Mouse (Mus musculus) frontal cortex, postnatal 14 days (tissue): ENCODE measurements around the gene Ppp2r5d.
A peak's percentile ranks its signal among the peaks of the same experiment; 100 is the strongest.

Experiments used
- DNase-seq, 2 experiments: peaks; one replicate each; pipeline ENCODE4 v3.0.0; 2022; ENCODE audit warnings: low spot score in 2 of 2

Gene Ppp2r5d

DNA sequence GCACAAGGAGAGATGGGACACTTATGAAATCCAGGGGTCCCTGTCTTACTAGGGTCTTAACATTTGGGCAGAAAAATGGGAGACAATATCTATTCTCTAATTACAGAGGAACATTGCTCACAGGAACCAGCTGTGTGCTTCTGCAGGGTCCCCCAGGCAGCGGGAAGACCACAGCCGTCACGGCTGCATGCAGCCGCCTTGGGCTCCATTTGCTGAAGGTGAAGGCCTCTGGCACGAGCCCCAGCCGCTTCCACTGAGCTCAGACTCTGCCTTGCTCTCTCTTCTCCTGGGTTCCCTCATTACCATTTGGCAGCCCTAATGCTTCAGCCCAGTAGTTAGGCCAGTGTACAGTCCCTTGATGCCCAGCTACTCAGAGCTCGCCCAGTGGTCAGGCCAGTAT is 16.2 kb upstream of the Ppp2r5d start:
- no peak for DNase-seq

DNA sequence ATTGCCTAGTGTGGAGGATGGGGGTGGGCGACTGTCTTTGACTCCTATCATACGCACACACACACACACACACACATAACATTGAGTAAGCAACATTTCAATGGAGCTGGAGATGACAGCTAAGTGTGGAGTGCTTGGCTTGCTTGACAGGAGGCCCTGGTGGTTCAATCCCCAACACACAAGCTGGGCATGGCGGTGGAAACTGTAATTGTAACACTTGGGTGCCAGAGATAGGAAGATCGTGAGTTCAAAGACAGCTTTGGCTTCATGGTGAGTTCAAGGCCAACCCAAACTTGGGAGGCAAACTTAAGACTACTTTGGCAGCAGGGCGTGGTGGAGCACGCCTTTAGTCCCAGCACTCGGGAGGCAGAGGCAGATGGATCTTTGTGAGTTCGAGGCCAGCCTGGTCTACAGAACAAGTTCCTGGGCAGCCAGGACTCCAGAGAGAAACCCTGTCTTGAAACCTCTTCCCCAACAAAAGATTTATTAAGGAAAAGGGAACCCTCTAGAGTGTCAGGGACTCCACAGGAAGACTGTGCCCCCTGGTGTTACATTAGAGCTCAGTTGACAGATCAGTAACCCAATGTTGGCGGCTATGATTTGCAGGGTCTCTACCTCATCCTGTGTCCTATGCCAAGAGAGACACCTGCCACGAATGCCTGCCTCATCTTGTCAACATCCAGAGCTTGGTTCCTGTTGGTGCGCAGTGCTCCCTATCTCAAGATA is 10.0 kb upstream of the Ppp2r5d start:
- no peak for DNase-seq

DNA sequence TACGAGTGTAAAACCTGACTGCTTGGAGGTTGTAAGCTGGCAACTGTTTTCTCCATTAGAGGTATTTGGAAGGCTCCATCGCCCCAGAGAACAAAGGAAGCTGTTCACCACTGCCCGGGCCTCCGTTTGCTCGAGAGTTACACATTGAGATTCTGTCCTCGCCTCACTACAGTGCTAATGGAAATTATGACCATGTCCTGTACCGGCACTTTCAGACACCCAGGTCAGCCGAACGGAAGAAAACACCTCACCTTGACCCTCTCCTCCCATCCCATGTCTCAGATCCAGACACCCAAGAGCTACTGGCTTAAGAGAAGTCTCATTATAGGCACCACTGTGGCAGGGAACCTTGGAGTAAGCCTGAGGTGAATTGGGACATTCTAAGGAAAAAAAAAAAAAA is 8.9 kb upstream of the Ppp2r5d start:
- no peak for DNase-seq

DNA sequence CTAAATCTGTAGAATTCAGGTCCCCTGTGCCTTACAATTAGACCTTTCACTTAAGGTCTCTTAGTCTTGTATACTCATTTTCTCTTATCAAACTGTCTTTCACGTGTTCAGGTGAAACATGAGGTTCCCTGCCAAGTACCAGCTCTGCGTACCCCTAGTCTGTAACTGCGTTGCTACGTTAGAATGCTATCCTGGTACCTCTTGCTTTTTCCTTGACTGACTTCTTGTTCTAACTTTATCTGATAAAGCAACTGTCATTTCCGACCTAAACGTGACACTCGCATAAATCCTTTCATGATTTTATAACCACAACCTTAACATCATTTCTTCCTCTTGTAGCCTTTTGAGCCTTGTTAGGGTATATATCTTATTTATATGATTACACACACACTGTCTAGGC is 7.5 kb upstream of the Ppp2r5d start:
- DNase-seq, result no peak

DNA sequence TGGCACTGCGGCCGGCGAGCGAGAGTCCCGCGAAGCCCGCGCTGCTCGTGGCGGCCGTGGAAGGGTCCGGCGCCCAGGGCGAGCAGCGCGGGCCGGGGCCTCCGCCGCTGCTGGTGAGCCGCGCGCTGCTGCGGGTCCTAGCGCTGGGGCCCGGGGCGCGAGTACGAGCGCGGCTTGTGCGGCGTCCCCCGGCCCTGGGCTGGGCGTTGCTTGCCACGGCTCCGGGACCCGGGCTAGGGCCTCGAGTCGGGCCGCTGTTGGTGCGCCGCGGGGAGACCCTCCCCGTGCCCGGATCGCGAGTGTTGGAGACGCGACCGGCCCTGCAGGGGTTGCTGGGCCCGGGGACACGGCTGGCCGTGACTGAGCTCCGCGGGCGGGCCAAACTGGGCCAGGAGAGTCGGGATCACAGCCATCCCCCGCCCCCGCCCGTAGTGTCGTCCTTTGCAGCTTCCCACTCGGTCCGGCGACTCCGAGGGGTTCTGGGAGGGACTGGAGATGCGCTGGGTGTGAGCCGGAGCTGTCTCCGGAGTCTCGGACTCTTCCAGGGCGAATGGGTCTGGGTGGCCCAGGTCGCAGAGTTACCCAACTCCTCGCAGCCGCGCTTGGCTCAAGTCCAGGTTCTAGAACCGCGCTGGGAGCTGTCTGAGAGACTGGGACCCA is 6.8 kb upstream of the Ppp2r5d start:
- DNase-seq, result no peak

DNA sequence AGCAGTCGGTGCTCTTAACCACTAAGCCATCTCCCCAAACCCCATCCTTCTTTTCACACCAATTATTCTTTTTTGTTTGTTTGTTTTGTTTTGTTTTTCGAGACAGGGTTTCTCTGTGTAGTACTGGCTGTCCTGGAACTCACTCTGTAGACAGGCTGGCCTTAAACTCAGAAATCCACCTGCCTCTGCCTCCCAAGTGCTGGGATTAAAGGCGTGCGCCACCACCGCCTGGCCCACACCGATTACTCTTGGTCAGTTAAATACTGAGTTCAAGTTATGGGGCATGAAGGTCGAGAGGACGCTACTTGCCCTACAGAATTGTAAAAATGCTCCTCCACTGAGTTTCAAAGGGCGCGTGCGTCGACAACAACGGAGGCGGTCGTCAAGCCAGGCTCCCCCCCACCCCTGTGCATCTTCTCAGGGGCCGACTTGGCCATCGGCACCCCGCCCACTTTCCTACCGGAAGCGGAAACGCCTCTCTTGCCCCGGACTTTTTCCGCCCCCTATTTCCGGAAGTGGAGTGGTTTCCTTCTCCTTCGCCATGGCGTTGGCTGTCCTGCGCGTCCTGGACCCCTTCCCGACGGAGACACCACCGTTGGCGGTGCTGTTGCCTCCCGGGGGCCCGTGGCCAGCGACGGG is 6.2 kb upstream of the Ppp2r5d start, which contains the start of gene Pex6:
Pex6 (plus strand) TSS at position 505 of the 639 bp plus-strand sequence.
- peak; percentile 81 to 86 for DNase-seq

DNA sequence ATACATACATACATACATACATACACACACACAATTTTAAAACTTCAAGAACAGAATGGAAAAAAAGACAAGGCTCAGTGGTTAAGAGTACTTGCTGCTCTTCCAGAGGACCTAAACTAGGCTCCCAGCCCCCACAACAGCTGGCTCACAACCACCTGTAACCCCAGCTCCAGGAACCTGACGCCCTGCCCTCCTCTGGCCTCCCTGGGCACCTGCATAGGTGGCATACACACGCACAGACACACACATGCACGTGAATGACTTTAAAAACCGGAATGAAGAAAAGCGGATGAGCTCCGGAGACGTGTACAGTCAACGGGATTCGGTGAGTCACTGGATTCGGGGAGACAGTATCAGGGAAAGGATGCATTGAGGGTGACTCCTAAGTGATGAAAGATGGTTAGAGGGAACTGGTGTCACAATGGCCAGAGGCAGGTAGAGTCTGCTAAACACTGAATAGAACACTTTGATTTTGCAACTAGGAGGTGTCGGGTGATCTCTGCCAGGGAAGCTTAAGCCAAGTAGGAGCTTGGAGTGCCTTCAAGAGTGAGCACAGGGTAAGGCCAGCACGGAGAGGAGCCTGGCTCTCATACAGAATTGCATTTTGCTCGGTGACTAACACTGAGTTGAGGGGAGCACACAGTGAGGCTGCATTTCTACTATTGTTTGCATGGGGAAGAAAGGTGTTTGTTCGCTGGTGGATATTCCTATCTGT is 1.6 kb upstream of the Ppp2r5d start:
- DNase-seq, result no peak

DNA sequence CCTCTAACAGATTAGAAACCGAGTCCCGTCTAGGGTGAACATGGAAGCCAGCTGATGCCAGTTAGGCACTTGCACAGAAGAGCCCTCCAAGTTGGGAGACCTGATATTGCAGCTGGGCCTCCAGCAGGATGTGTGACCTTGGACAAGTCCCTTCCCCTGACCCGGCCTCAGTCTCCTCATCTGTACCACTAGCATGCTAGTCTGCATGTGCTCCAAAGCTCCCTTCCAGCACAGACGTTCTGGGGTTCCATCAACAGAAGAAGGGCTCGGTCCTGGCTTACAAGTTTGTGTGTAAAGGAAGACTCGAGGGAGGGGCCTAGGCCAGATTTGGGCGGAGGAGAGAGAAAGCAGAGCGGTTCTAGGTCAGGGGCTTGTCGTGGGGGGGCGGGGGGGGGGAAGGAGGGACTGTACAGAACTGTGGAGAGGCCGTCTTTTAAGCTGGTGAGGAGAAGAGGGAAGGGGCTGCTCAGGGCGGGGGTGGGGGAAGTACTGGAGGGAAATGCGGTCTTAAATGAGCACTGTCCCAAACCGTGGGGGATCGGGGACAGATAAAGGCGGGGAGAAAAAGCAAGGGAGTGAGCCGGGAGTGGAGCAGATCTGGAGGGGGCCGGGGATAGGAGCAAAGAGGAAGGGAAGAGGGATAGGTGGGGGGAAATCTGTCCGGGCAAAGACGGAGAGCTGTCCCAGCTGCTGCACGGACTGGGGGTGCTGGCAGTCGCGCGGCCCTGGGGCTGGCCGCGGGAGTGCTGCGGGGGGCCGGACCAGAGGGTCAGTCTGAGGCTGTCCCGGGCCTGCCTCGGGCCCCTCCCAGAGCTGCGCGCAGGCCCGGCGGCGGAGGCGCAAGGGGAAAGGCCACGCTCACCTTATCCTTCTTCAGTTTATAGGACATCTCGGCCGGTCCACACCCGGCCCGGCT is 682 bp downstream of the Ppp2r5d start:
- DNase-seq, result no peak

DNA sequence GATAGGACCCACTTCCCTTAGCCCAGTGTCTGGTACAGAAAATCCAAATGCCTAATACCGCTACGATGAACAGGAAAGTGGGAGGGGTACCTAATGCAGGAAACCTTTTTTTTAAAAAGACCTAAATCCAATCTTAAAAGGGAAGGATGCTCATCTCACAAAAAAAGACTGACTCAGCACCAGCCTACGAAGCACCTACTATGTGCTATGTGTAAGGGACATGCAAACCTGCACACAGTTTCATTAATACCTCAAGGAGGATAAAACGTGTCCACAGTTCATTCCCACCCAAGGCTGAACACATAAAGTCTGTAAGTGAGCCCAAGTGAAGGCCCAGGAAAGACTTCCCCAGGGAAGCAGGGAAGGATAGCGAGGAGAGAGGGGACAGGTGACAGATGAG is 2.4 kb downstream of the Ppp2r5d start:
- no peak for DNase-seq

DNA sequence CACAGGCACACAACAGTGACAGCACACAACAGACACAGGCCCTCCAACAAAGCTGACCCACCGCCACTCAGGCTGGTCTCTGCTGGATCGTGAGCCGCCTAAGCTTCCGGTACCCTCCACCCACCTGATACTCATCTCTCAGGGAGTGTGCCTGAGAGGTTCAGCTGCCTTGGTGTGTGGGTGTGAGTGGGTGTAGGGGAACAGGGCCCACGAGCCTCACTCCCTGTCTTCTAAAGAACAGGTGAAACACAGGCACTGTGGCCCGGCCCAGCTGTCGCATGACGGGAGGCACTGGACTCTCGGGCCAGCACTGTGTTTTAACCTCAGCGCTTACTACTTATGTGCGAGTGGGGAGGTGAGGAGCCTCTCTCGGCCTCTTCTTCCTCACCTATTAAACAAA is 2.8 kb downstream of the Ppp2r5d start:
- no peak for DNase-seq

DNA sequence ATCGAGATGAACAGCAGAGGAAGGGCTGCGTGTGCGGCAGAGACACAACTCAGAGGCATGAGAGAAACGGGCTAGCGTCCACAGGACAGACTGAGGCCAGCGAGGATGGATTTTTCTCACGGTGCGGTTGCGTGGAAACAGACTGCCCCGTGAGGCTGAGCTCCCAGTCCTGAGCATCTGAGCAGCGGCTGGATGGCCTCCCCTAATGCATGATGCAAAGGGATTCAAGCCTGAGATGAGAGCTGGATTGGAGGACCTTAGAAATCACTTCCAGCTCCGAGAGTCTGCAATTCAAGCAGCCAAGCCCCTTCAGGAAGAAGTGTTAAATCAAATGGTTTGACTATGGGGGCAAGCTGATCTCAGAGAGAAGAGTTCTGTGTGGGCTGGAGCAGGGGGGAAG is 3.4 kb downstream of the Ppp2r5d start:
- no peak for DNase-seq

DNA sequence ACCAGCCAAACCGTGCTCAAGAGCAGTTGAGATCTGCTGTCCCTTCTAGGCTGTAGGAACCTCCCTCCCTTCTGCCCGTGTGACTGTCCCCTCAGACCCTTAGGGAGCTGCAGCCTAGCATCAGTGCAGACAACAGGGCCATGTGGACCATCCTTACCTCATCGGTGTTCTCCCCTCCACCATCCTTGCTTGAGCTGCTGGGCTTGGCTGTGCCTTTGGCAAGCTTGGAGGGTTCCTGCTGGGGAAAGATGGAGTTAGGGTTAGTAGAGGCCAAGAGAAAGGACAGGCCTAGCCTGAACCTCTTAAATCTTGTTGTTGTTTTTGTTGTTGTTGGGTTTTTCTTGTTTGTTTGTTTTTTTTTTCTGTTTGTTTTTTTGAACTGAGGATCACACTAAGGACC is 5.0 kb downstream of the Ppp2r5d start:
- no peak for DNase-seq

DNA sequence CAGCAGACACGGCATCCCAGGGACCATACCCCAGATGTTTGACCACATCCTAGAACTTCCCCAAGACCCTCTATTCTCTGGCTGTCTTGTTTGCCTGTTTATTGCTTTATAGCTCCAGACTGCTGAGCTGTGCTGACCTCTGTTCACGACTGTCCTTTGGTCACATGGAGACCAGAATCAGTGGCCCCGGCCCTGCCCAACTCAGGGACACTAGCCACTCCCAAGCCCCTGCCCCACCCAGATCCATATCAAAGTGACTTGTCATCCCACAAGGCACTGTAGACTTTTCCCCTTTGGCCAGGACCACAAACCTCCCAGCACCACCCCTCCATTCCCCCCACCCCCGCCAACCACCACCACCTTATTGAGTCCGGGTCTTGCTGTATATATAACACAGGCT is 5.7 kb downstream of the Ppp2r5d start:
- no peak for DNase-seq

DNA sequence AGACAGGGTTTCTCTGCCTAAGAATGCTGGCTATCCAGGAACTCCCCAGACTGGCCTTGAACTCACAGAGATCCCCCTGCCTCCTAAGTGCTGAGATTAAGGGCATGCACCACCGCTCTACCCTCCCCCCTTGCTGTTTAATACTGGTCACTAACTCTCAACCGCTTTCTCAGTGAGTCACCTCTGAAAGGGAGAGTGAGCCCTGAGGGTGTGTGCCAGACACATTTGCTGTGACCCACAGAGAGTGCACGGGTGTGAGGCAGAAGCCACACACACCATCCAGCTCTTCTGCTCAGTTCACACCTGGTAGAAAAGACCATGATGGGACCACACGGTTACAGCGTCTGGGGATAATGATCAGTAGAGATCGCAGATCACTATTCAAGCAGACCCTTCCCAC is 6.4 kb downstream of the Ppp2r5d start:
- DNase-seq, result no peak

DNA sequence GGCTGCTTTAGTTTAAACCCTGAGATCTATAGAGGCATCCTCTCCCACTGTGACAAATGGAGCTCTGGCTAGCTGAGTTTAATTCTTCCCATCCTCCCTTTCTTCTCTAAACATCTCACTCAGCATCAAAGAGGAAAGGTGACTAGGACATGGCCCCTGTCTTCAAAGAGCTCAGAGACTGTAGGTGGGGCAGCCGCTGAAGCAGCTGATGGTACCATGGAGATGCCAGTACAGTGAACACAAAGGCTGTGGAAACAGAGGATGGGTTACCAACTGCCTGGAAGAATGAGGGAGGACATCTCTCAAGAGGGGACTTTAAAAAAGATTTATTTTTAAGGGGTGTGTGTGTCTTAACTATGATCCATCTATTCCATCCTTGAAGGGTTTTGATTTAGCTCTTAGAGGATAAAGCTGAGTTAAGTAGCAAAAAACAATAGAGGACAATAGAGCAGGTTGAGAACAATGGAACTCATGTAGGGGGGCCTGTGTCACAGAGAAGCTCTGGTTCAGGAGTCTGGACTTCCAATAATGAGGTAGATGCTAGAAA is 10.3 kb downstream of the Ppp2r5d start:
- DNase-seq, result no peak

DNA sequence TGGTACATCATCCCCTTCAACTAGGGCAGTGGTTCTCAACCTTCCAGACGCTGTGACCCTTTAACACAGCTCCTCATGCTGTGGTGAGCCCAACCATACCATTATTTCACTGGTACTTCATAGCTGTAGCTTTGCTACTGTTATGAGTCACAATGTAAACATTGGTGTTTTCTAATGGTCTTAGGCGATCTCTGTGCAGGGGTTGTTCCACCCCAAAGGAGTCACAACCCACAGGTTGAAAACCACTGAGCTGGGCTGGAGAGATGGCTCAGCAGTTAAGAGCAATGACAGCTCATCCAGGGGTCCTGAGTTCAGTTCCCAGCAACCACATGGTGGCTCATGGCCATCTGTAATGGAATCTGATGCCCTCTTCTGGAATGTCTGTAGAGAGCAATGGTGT is 13.5 kb downstream of the Ppp2r5d start:
- no peak for DNase-seq

DNA sequence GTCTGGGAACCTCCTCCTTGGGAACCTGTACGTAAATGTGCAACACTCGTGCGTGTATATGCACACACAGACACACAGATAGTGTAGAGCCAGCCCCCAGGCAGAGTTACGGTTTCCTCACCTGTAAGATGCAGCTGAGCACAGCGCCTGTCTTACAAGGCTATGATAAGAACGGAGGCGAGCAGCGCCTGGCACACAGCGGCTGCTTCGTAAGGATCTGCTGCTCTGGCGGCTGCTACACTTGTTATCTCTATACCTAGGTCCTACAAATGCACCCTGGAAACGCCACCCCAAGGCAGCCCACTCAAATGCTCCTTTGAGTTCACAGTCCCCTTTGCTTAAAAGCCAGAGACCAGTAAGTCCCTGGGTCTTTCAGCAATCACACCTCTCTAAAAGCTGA is 14.2 kb downstream of the Ppp2r5d start:
- DNase-seq, result no peak

DNA sequence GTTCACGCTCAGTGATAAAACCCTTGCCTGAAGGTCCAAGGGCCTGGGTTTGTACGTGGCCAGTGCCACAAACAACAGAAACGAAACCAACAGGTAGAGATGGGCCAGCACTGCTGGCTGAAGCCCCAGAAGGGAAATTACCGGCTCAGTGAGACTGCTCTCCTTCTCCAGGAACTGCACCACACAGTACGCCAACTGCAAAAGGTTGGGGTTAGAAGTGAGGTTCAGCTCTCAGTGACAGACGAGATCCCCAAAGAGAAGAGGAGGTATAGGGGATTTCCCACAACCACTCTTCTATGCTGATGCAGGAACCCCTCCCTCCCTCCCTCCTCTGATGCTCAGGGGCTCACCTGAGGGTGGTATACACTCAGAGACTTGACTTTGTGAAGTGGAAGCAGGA is 19.0 kb downstream of the Ppp2r5d start:
- DNase-seq, result no peak

DNA sequence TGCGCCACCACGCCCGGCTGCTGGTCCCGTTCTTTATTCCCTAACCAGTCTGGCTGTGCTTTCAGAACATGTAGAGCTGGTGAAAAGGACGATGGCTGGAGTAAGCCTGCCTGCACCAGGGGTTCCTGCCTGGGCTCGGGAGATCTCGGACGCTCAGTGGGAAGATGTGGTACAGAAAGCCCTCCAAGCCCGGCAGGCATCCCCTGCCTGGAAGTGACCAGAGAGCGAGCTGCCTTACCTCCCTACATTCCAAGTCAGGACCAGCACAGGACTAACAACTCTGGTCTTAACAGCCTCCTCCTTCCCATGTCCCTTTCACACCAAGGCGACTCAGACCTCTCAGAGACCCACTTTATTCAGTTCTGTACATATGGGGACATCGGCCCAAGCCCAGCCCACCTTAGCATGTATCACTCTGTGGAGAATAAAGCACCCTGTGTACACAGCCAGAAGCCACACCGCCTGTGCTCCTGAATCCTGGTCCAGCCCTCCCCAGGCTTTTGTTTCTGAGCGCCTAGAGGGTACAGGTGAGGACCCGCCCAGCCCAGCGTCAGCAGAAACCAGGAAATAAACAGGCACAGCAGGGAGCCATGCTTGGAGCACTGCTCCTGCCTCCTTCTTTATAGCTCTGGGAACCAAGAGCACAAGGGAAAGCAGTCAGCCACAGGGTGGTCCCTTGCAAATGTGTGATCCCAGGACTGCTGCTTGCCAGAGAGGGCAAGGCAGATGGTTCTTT is 22.1 kb downstream of the Ppp2r5d start:
- DNase-seq, result no peak

DNA sequence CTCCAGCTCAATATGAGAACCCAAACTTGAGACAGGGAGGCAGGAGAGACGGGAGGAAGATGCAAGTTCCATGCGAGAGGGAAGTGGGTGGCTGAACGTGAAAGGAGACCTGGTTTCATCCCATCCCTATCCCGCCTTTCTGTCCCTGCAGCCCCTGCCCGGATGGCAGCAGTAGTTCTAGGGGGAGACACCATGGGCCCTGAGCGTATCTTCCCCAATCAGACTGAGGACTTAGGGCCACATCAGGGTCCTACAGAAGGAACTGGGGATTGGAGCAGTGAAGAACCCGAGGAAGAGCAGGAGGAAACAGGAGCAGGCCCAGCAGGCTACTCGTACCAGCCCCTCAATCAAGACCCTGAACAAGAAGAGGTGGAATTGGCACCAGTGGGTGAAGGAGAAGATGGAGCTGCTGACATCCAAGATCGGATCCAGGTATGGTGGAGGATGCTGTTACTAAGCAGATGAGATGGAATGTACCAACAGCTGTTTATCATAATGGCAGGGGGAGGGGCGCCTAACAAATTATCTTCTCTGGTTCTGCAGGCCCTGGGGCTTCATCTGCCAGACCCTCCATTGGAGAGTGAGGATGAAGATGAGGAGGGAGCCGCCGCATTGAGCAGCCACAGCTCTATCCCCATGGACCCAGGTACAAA is 23.3 kb downstream of the Ppp2r5d start:
- no peak for DNase-seq
